Mouse (Mus musculus) left cerebral cortex, postnatal 36 days (tissue): ENCODE measurements around the gene Gm28539. TPM values are rescaled to one million over a fixed set of nuclear protein-coding genes. Genes with fewer than 3 reads are reported as not detected.

Experiments
- total RNA-seq, 2 experiments: library from RNA; stranded (reverse); gene quantifications; 2 replicates each; pipeline ENCODE4 v1.2.3; 2021

The Gm28539 gene
- total RNA-seq, 2 experiments from 2014 or later: 8.5 to 9.9 TPM

Other genes with a start within 250 kb of the Gm28539 start
- 1 to 10 TPM in 1 of 2 experiments, under 1 TPM in 1; 0.94 to 1.4 TPM for gene Tbx1, start 245.9 kb upstream of the Gm28539 start, total RNA-seq
- 1 to 10 TPM; 1.1 to 1.6 TPM for gene Gp1bb, start 214.2 kb upstream of the Gm28539 start, total RNA-seq
- gene Gm49601, start 210.2 kb upstream of the Gm28539 start, total RNA-seq: 100 to 1,000 TPM; 255 to 281 TPM
- 100 to 1,000 TPM; 834 to 992 TPM for gene Sept5, start 206.6 kb upstream of the Gm28539 start, total RNA-seq
- gene Cldn5, start 59.7 kb upstream of the Gm28539 start, total RNA-seq: 10 to 100 TPM; 48.3 to 60.6 TPM
- 10 to 100 TPM; 77.2 to 94.9 TPM for gene Ufd1, start 24.8 kb upstream of the Gm28539 start, total RNA-seq
- gene Cdc45, start 24.6 kb upstream of the Gm28539 start, total RNA-seq: 1 to 10 TPM; 1.5 to 2.2 TPM
- gene 2510002D24Rik, start within 50 bp of the Gm28539 start, total RNA-seq: 10 to 100 TPM; 28.2 to 30.6 TPM
- gene Mrpl40, start 40.3 kb downstream of the Gm28539 start, total RNA-seq: 10 to 100 TPM; 38.4 to 38.8 TPM
- 10 to 100 TPM; 71.9 to 83.9 TPM for gene Hira, start 40.5 kb downstream of the Gm28539 start, total RNA-seq